Mouse (Mus musculus): ENCODE measurements around the gene Lpin2. TPM values are rescaled to one million over a fixed set of nuclear protein-coding genes. Genes with fewer than 3 reads are reported as not detected.

Gene Lpin2
- polyA plus RNA-seq, 1 experiment from 2014 or later, result 39.9 TPM

GRCm38 (mm10) chr17:71292897-71293296 lies 110.5 kb downstream of the Lpin2 start:
- no peak for TF ChIP-seq CTCF (IDR thresholded peaks at IDR 0.05; ENCODE audit: low read depth)
- Histone ChIP-seq H3K4me2 (no peak overlapping the region), H3K27ac (ENCODE audit: low read depth) (no peak overlapping the region), H3K9ac (no peak overlapping the region), H3K4me3 (ENCODE audit: low read depth, low read length) (no peak overlapping the region), H3K36me3 (ENCODE audit: insufficient read depth) (no peaks in the 10 kb centered on the region), H3K4me1 (ENCODE audit: insufficient read depth) (no peaks in the 10 kb centered on the region), H3K27me3 (ENCODE audit: insufficient read depth, low read length) (no peaks in the 10 kb centered on the region), H3K9me3 (ENCODE audit: low read depth, low read length) (no peaks in the 10 kb centered on the region)
- DNase-seq (no peak), ATAC-seq (ENCODE audit: insufficient read depth) (no peak)
- 58% methylated on average over 4 of the region's 4 CpGs for WGBS

- no peaks in the 10 kb centered on the region for H3K4me1 ChIP-seq (ENCODE audit: insufficient read depth)
- no peaks in the 10 kb centered on the region for H3K27me3 ChIP-seq (ENCODE audit: insufficient read depth, low read length)
- H3K36me3 ChIP-seq (ENCODE audit: insufficient read depth), result no peaks in the 10 kb centered on the region
- no peaks in the 10 kb centered on the region for H3K9me3 ChIP-seq (ENCODE audit: low read depth, low read length)
- WGBS, result 54% methylated on average over 3 of the region's 3 CpGs
- H3K4me2 ChIP-seq, result no peak overlapping the region
- no peak overlapping the region for H3K4me3 ChIP-seq (ENCODE audit: low read depth, low read length)
- H3K27ac ChIP-seq (ENCODE audit: low read depth), result no peak overlapping the region
- no peak for TF ChIP-seq CTCF (IDR thresholded peaks at IDR 0.05; ENCODE audit: low read depth)
- DNase-seq (no peak), ATAC-seq (ENCODE audit: insufficient read depth) (no peak)
- no peak overlapping the region for H3K9ac ChIP-seq
Measured at GRCm38 (mm10) chr17:71294570-71294969, 112.2 kb downstream of the Lpin2 start.

Other genes starting within 250 kb of the Lpin2 start
- 5.7 and 7.6 TPM in 2 replicates for gene Myom1, start 179.9 kb upstream of the Lpin2 start, polyA plus RNA-seq (2014; fragmentation: Nextera tagmentation; extraction: Ambion mirVana)
- gene Myl12a, start 179.7 kb upstream of the Lpin2 start, polyA plus RNA-seq (2014; fragmentation: Nextera tagmentation; extraction: Ambion mirVana), result 637 and 655 TPM in 2 replicates
- 3.6 and 3.8 TPM in 2 replicates for gene Emilin2, start 129.4 kb downstream of the Lpin2 start, polyA plus RNA-seq (2014; fragmentation: Nextera tagmentation; extraction: Ambion mirVana)

All from lung, embryonic 14.5 days (tissue).